Mouse (Mus musculus) heart, adult 18-20 months (tissue): ENCODE results near the gene Fam180a. TPM values are rescaled to one million over a fixed set of nuclear protein-coding genes. Genes with fewer than 3 reads are reported as not detected.

Experiments
- DNase-seq, 2 experiments: peaks; one replicate each; pipeline ENCODE4 v3.0.0; 2021 to 2022; ENCODE audit warnings: mixed read lengths in 1 of 2
- total RNA-seq, 2 experiments: library from RNA; stranded (reverse); gene quantifications; 2 replicates each; pipeline ENCODE4 v1.2.3; 2021

Fam180a gene
- total RNA-seq, 2 experiments from 2014 or later: 0.79 to 1.1 TPM

GRCm38 (mm10) chr6:35265580-35266278 is 60.2 kb downstream of the Fam180a start:
- DNase-seq: no peak

Other genes starting within 250 kb of the Fam180a start
- gene Cnot4, start 192.4 kb downstream of the Fam180a start, total RNA-seq: 10 to 100 TPM; 21.8 to 23.7 TPM
- gene Nup205, start 148.7 kb downstream of the Fam180a start, total RNA-seq: 10 to 100 TPM; 15.7 to 18.7 TPM
- gene Slc13a4, start 18.0 kb downstream of the Fam180a start, total RNA-seq: under 1 TPM; 0.07 to 0.21 TPM
- 10 to 100 TPM; 44.7 to 52.5 TPM for gene Mtpn, start 213.7 kb upstream of the Fam180a start, total RNA-seq